Comparison of ENCODE assay signal across 2 mouse cellular contexts in genomic region chr1:185419805-185420204, GRCm38 (mm10).
TF ChIP-seq lines count a peak whose summit lies in the region.

No protein-coding gene starts in this region.

TF ChIP-seq in MEL, 35 proteins besides CTCF, POLR2A, EP300 and RAD21:
- TF ChIP-seq UBTF (IDR thresholded peaks at IDR 0.05; ENCODE audit: borderline replicate concordance, insufficient read depth, low read depth, low read length): no peak
- TF ChIP-seq USF2 (IDR thresholded peaks at IDR 0.05; ENCODE audit: borderline replicate concordance in 1 of 2, insufficient read depth in 1 of 2, low read depth in 1 of 2, low read length in 2 of 2): no peak
- 0 out of 2 replicates have a peak, but pooled peaks have one; percentile 51 for TF ChIP-seq MAX (IDR thresholded peaks at IDR 0.05; ENCODE audit: low read length)
- no peak for TF ChIP-seq MAFK (IDR thresholded peaks at IDR 0.05; ENCODE audit: borderline replicate concordance, low read depth, low read length)
- no peak for TF ChIP-seq GABPA (IDR thresholded peaks at IDR 0.05; ENCODE audit: low read depth, low read length)
- TF ChIP-seq CHD1 (IDR thresholded peaks at IDR 0.05; ENCODE audit: low read depth, low read length): no peak
- peak; percentile 61; the same call in 1 of the 2 replicates for TF ChIP-seq USF1 (IDR thresholded peaks at IDR 0.05; ENCODE audit: low read depth, low read length)
- TF ChIP-seq ETS1 (IDR thresholded peaks at IDR 0.05; ENCODE audit: low read depth, low read length): no peak
TF ChIP-seq in MEL: peak in this region for 2.

TF ChIP-seq in myocyte, 11 proteins besides CTCF, POLR2A, EP300 and RAD21 (continued from another document):
- TF ChIP-seq MYOG (IDR thresholded peaks at IDR 0.05; ENCODE audit: control insufficient read depth in 1 of 3, insufficient read depth in 1 of 3, insufficient read length in 2 of 3, low read depth in 2 of 3) (no peak), POLR2AphosphoS2 (IDR thresholded peaks at IDR 0.05; ENCODE audit: insufficient read length, low read depth) (peak; percentile 77)
